Mouse (Mus musculus) heart, postnatal 10 days (tissue): ENCODE data around the gene Enam. TPM values are rescaled to one million over a fixed set of nuclear protein-coding genes. Genes with fewer than 3 reads are reported as not detected.
"Not testable (repeated sequence)": the region's sequence is repeated elsewhere in the genome, so short reads cannot be mapped to it uniquely, and the experiment has no call there.

Source experiments
- DNase-seq, 2 experiments: peaks; one replicate each; pipeline ENCODE4 v3.0.0; 2021
- intact Hi-C: fragments of 180-260 bp; cut with DNase I; formaldehyde crosslinking; loops from one replicate; pipeline ENCODE4 v1.15.1; 2025
- total RNA-seq, 2 experiments: library from RNA; stranded (reverse); gene quantifications; 2 replicates each; pipeline ENCODE4 v1.2.3; 2021

Enam gene
- not detected for total RNA-seq

DNA sequence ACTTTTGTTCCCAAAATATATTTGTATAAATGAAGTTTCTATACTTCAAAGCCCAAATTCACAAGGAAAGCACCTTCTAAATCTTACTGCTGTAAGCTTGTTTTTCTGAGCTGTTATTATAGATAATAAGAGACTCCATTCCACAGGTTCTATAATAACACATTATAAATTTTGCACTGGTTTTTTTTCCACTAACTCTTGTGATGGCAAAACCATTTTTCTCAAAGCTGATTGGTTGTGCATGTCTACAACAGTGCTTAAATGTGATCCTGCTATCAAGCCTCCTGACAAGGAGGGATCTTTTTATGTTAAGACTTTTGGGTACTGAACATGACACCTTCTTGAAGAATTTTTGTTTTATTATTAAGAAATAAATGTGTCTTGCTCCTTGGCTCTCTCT is at the start of gene Enam:
Gene Enam (plus strand): TSS at position 301 of the 400 bp plus-strand sequence.
- intact Hi-C loops = no loop called here

DNA sequence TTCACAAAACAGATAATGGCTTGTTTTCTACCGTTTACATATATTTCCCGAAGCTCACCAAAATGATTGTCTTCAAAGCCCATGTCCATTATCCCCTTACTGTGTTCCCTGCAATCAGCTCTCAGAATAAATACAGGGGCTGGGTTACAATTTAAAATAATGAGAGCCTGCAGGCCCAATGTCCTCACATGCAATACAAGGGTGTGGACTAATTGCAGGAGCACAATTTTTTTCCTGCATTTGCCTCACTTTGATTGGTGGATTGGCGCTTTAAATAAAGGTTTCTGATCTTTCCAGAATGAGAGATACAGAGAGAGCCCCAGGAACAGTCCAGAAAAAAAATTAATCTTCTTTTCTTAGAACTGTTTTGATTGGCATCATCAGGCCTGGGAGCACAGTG is 32.1 kb upstream of the Enam start, which contains the start of gene Ambn:
Gene Ambn (plus strand): TSS at position 301 of the 400 bp plus-strand sequence.
- DNase-seq = no peak
- intact Hi-C loops = no loop called here

More for the DNA sequence above, at the start of gene Enam:
- DNase-seq = no peak

DNA sequence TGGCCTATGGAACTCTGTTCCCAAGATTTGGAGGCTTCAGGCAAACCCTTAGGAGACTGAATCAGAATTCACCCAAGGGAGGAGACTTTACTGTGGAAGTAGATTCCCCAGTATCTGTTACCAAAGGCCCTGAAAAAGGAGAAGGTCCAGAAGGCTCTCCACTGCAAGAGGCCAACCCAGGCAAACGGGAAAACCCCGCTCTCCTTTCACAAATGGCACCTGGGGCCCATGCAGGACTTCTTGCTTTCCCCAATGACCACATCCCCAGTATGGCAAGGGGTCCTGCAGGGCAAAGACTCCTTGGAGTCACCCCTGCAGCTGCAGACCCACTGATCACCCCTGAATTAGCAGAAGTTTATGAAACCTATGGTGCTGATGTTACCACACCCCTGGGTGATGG is 20.3 kb upstream of the Enam start:
- no peak for DNase-seq
- intact Hi-C loops = no loop called here

DNA sequence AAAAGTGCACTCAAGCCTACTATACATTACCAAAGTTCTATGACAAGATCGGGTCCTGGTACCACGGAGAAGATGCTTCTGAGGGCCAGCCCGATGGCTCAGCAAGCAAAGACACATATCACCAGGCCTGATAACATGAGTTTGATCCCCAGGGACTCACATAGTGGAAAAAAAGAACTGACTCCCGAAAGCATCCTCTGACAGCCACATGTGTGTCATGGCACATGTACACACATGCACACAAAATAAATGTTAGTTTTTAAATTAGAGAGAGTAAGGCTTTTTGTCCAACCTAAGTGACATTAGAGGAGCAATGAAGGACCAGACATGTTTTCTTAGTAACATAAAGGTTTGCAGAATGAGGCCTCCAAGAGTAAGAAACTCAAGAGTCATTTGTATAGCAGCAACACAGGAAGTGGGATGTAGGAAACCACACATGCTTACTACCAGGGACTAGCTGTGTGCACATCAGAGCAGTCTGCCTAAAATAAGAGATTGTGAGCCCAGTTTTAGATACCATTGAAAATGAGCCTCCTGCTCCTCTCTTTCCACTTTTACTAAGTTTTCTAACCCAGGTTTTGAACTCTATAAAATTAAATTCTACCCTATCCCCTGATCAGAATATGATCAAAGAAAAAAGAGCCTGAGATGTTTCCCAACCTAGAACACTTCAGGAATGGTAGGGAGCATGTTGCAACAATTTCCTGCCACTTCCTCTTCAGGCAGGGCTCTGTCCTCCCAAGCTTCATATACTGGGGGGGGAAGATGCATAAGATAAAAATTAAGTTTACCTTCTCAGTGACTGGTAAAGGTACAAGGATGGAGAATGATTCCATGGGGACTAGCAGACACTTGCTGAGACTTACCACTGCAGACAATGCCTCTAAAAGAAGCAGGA is 18.7 kb upstream of the Enam start:
- intact Hi-C loops = no loop called here
- no peak for DNase-seq

DNA sequence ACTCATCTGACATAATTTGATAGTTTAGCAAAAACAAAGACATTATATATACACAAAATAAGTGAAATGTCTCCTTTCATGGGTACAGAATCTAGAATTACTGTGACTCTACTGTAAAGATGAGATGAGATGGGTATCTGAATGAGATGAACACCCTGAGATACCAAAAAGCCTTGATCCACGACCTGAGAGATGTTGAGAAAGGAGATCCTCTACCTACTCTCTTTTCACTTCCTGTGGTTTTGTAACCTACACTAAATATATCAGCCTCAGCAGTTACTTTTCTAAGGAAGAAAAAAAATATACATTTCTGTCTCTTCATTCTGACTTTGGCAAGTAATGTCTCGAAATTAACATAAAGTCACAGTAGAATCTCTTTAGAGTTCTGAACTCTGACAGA is 1.2 kb downstream of the Enam start:
- DNase-seq = no peak
- intact Hi-C loops = no loop called here

DNA sequence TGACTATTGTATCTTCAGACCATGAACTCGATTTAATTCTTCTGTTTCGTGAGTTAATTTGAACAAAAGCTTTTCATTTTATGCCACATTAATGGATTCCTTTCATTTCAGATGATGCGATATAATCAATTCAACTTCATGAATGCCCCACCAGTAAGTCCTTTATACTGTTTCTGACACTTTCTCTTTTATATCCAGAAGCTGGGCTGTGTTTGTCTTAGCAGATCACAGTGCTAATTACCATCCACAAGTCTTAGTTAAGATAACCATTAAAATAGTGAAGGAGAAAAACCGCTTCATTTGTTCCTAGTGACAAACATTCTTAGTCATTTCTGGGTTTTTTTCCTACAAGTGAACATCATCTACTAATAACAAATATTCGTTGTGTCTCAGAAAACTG is 3.3 kb downstream of the Enam start:
- intact Hi-C loops = no loop called here
- DNase-seq = no peak

DNA sequence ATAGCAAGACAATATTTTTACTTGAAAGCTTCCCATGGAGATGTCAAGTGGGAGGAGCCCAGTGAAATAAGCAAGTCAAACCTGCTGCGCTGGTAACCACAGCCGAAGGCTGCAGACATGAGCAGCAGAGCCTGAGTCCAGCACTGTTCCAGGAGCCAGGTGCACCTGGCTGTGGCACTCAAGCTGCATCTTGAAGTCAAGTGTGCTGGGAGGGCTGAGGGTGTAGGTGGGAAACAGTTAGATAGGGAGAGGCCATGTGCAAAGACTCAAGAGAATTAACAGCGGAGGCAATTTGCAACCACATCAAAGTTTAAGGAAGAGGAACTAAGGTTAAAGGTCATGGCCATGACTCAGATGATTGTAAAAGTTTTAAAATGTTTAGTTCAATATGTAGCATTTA is 12.0 kb downstream of the Enam start:
- no peak for DNase-seq
- intact Hi-C loops = no loop called here

DNA sequence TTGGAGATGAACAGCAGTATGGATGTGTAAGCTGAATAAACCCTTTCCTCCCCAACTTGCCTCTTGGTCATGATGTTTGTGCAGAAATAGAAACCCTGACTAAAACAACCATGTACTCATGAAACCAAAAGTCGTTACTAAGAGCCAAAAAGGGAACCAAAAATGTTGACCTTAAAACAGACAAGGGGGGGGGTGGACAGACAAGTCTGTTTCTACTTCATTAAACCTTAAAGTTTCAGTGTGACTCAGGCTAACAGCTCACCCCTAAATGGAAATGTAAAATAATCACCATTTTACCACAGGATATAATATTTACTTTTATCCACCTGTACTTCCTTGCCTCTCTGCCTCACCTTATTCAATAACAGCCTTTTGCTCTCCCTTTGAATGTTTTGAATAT is 20.8 kb downstream of the Enam start:
- no peak for DNase-seq
- intact Hi-C loops = no loop called here

DNA sequence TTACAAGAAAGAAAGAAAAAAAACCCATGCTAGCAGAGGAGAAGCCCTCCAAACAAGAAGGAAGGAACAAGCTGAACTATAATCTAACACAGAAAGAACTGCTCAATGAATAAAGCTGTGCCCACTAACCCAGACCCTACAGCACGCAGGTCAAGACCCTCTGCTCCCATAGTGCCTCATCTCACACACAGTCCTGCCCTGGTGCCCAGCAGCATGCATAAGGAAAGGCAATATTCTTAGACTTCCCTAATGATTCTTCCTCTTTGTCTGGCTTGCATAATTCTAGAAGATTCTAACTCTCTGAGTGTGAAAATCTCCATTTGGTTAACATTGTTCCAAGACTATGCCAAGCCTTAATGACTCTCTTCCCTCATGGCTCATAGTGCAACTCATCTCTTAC is 21.2 kb downstream of the Enam start:
- intact Hi-C loops = no loop called here
- no peak for DNase-seq

DNA sequence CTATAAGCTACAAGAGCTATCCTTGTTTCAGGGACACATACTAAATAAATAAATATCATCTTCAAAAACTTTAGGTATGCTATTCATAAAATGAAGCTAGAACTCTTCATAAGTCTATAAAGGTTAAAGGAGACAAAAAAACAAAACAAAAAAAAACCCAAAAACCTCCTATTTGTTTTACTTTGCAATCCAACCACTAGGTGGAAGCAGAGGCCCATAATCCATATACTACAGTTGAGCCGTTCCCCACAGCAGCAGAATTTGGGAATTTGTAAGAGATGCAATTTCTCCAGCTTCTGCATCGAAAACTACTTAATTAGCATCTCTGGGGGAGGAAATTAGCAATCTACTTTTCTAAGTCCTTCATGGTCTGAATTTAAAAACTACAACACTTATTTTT is 31.5 kb downstream of the Enam start:
- intact Hi-C loops = no loop called here
- peak; percentile 30 to 63 for DNase-seq

DNA sequence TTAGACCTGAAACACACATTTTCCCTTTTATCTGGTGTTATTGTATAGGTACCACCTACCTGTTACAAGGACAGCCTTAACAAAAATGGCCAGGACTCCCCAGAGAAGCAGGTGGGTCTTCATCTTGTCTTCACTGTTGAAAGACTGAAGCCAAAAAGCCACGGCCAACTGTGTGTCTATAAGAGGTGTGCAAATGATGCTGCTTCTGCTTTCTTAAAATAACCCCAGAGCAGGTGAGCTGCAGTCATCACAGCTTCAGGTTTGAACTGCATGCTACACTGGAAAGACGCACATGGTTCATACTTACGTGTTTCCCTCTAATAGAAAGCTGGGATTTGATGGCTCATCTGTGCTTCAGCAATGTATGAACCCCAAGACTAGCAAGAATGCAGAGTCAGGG is 39.9 kb downstream of the Enam start, which contains the start of gene Jchain:
Gene Jchain (minus strand): TSS at position 235 of the 400 bp plus-strand sequence.
- DNase-seq = no peak
- intact Hi-C loops = no loop called here

DNA sequence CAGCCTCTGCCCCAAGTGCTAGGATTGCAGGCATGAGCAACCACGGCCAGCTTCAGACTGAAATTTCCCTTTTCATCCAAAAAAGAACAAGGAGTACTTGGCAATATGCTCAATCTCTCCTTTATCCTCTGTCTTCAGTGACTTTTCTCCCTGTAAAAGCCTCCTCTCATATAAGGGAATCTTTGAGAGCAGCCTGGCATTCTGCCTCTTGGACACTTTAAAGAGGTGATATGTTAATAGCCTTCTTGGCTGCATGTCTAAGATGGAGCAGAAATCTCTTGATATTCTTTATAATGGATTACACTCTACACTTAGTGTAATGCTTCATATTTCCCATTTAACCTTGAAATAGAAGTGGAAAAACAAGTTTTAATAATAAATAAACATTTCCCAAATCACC is 43.1 kb downstream of the Enam start:
- DNase-seq = no peak
- intact Hi-C loops = no loop called here

DNA sequence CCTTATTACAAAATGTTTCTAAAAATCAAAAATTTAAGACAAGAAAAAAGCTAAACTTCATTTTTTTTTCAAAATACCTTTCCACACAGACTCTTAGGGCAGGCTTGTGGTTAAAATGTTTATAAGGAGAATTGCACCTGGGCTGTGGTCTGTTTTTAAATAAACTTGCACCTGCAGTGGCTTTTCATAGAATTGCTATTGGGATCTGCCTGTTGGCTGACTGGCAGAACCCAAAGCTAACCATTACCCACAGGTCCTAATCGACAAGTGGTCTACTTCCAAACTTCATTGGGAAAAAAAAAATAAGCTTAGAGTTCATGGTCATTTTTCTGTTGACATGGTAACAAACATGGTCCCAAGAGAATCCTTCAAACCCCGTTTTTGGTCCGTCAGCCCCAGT is 46.9 kb downstream of the Enam start:
- intact Hi-C loops = no loop called here

DNA sequence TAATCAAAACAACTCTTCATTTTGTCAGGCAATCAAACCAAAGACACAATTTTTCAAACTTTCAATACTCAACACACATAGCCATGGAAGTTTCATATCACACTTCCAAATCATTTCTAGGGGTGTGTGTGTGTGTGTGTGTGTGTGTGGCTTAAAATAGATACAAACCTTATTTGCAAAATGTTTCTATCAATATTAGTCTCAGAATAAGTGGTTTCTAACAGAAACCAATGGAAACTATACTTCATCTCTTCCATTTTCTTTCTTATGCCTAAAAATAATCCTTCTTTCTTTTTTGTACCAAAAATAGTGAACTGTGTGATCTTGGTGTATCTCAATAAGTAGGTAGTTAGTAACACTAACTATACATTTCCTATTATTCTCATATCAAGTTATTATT is 53.1 kb downstream of the Enam start:
- intact Hi-C loops = no loop called here
- DNase-seq = no peak

More for the DNA sequence above, 46.9 kb downstream of the Enam start:
- no peak for DNase-seq

DNA sequence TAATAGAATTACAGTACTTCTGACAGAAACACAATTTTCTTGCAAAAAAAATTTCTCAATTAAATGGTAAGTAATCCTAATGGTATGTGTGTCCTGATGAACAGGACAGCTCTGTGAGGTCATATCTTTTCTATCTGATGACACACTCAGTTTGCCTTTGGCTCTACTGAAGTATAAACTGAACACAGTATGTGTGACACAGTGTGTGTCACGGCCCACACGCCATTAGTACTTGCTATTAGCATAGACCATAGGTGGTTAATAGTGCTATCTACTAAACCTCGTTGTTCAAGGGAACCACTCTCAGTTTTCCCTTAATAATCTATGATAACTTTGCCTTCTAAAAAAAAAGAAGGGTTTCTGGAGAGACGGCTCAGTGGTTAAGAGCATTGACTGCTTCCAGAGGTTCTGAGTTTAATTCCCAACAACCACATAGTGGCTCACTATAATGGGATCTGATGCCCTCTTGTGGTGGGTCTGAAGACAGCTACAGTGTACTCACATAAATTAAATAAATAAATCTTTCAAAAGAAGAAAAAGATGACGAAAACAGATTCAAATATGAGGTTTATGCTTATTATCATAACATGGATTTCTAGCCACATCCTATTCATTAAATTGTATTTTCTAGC is 55.0 kb downstream of the Enam start:
- DNase-seq = peak; percentile 59 to 77
- intact Hi-C loops = no loop called here

DNA sequence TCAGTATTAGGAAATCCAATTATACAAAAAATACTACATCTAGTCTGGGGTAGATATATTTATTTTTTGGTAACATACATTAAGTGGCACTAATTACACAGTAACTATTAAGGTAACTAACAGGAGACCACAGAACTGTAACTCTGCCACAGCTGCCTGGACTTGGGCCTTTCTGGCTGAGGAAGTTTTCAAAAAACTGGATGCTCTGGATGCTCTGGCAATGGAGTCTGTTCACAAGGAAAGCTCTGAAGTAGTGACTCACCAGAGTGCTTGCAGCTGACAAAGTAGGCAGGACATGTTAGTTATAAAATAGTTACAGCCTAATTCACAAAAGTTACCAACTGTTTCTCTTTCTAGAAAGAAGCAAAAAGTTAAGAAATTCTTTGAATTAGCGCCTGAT is 56.6 kb downstream of the Enam start:
- intact Hi-C loops, DNase-seq: not testable (repeated sequence)

DNA sequence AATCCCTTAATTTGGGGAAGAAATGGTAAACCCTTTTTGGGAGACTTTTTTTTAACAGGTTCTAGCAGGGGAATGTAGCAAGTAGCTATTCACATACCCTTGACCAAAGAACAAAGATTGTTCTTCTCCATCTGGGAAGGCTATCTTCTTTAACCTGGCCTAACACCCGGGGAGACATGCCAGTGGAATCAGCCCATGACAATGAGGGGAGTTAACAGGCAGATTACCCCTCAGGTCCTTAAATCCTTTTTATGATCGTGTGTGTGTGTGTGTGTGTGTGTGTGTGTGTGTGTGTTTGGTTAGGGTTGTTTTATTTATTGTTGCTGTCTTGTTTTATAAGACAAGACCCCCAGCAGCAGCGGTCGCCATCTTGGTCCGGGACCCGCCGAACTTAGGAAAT is 57.8 kb downstream of the Enam start:
- no peak for DNase-seq

DNA sequence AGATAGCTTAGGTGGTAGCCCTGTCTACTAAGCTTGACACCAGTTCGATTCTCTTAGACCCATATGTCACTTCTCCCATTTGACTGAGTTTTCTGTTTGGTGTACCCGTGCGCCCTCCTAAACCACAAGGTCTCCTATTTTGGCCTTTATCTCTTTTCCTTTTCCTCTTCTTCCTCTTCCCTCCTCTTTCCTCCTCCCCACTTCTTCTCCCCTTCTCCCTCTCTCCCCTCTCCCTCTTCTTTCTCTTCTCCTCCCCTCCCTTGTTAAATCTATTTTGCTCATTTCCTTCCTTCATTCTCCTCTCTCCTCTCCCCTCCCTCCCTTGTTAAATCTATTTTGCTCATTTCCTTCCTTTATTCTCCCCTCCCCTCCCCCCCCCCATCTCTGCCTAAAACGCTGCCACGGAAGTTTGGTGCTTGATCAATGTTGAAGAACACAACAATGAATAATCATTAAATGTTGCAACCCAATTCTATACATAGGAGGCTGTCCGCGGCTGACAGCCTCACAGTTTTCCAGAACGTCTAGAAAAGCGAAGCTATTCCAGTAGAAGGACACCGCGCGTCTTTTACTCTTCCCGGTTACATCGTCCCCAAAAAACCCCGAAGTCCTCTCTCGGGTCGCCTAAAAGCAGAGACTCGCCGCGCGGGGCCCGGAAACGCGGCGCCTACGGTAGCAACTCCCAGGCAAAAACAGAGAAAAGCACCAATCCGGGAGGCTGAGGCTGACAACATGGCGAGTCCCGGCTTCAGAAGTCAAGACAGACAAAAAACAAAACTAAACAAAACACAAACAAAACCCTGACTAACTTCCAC is 65.7 kb downstream of the Enam start:
- intact Hi-C loops = loop anchor here (5.0 kb wide), 1 partner anchor 169 kb away; the partner anchor contains the start of gene Mob1b
- no peak for DNase-seq

More for the DNA sequence above, 57.8 kb downstream of the Enam start:
- intact Hi-C loops = no loop called here

DNA sequence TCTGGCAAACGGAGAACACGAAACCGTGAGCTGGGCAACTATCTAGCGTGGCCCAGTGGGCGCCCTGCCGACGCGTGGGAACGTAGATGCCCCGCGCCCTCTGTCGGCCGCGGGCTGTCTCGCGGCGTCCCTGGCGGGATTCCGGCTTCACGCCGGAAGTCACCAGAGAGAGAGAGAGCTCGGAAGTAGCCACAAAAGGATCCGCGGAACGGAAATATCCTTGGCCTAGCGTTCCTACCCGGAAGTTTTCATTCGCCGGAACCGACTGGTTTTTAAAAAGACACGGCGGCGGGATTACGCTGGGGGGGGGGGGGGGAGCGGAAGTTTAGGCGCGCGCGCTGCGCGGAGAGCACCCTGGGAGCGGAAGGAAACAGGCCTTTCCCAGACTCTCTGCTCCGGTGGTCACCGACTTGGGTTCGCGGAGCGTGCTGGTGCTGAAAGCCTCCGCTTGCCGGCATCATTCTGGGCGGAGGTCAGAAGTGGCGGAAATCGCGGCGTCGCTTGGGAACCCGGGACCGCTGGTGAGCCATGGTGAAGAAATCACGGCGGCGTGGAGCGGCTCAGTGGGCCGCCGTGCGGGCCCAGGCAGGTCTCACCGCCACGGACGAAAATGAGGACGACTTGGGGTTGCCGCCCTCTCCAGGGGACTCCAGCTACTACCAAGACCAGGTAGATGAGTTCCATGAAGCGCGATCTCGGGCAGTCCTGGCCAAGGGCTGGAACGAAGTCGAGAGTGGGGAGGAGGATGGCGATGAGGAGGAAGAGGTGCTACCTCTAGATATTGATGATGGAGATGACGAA is 66.5 kb downstream of the Enam start, which contains the start of gene Utp3:
Gene Utp3 (plus strand): TSS at position 377 of the 801 bp plus-strand sequence.
- intact Hi-C loops = loop anchor here (5.0 kb wide), 1 partner anchor 168 kb away; the partner anchor contains the start of gene Mob1b
- DNase-seq = peak; percentile 98 to 99
